Mouse (Mus musculus) lung, postnatal 0 days (tissue): Measurements from ENCODE around the gene Aasdhppt.

Source experiments
- CTCF ChIP-seq: IDR thresholded peaks from 2 replicates; pipeline ENCODE4 v1.5.1; 2016; ENCODE audit warnings: antibody characterized with exemption, mild to moderate bottlenecking
- EP300 ChIP-seq: IDR thresholded peaks from 2 replicates; pipeline ENCODE4 v1.6.1; 2016; ENCODE audit warnings: antibody characterized with exemption, mild to moderate bottlenecking, control low read depth

GRCm38 (mm10) chr9:4260746-4261090 is 48.6 kb downstream of the Aasdhppt start:
- no peak for TF ChIP-seq CTCF
- TF ChIP-seq EP300: no peak
